Mouse (Mus musculus): Measurements from ENCODE around the gene Srpr. TPM values are rescaled to one million over a fixed set of nuclear protein-coding genes. Genes with fewer than 3 reads are reported as not detected.

Gene Srpr
- polyA plus RNA-seq, 1 experiment: 67.5 TPM

- Histone ChIP-seq H3K4me1 (ENCODE audit: control insufficient read depth, insufficient read depth, low read length) (peaks cover 18% of the 10 kb centered on the region), H3K27ac (ENCODE audit: insufficient read depth, low read depth, low read length) (peak overlapping the region; percentile 19), H3K4me3 (ENCODE audit: insufficient read depth, low read length) (no peak overlapping the region)
- TF ChIP-seq CTCF (IDR thresholded peaks at IDR 0.05; ENCODE audit: low read depth, low read length) (no peak), POLR2A (IDR thresholded peaks at IDR 0.05; ENCODE audit: borderline replicate concordance, low read depth, low read length) (no peak)
Observed at GRCm38 (mm10) chr9:35278451-35278850, 78.5 kb downstream of the Srpr start.

DNA sequence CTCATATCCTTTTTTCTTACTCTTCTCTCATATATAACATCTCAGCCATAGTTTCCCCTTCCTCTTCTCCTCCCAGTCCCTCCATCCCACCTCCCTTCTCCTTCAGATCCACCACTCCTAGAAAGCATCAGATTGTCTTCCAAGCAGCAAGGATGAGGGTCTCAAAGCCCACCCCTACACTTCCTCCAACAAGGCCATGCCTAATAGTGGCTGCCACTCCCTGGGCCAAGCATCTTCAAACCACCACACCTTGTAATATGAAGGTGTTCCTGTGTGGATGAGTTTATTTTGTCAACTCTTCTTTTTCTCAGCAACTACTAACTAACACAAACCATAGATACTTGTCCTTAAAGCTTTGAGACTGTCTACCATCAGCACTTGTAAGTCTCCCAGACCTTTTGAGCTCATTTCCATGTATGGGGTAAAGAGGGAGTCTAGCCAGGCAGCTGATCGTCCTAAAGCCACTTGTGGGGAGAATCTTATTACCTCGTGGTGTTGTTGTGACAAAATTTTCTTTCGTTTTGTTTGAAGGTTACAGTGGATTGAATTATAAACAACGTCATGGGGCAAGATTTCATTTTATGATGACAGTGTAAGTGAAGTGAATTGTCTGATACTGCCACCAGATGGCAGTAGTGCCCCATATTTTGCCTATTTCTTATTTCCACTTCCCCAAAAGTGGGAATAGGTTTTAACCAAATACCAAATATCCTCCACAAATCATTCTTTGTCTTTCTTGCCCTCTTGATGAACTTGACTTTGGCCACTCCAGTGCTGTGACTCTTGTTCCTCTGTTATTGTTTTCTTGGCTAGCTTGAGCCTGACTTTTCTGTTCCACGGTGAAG is 82.3 kb downstream of the Srpr start:
- Histone ChIP-seq H3K4me3 (ENCODE audit: insufficient read depth, low read length) (no peak overlapping the region), H3K27ac (ENCODE audit: insufficient read depth, low read depth, low read length) (no peak overlapping the region), H3K4me1 (ENCODE audit: control insufficient read depth, insufficient read depth, low read length) (peaks cover 16% of the 10 kb centered on the region)
- no peak for TF ChIP-seq CTCF (IDR thresholded peaks at IDR 0.05; ENCODE audit: low read depth, low read length)
- no peak for TF ChIP-seq POLR2A (IDR thresholded peaks at IDR 0.05; ENCODE audit: borderline replicate concordance, low read depth, low read length)

GRCm38 (mm10) chr9:35282851-35283200 is 82.9 kb downstream of the Srpr start:
- TF ChIP-seq POLR2A (IDR thresholded peaks at IDR 0.05; ENCODE audit: borderline replicate concordance, low read depth, low read length) (no peak), CTCF (IDR thresholded peaks at IDR 0.05; ENCODE audit: low read depth, low read length) (no peak)
- Histone ChIP-seq H3K4me3 (ENCODE audit: insufficient read depth, low read length) (no peak overlapping the region), H3K27ac (ENCODE audit: insufficient read depth, low read depth, low read length) (no peak overlapping the region), H3K4me1 (ENCODE audit: control insufficient read depth, insufficient read depth, low read length) (peaks cover 10% of the 10 kb centered on the region)

DNA sequence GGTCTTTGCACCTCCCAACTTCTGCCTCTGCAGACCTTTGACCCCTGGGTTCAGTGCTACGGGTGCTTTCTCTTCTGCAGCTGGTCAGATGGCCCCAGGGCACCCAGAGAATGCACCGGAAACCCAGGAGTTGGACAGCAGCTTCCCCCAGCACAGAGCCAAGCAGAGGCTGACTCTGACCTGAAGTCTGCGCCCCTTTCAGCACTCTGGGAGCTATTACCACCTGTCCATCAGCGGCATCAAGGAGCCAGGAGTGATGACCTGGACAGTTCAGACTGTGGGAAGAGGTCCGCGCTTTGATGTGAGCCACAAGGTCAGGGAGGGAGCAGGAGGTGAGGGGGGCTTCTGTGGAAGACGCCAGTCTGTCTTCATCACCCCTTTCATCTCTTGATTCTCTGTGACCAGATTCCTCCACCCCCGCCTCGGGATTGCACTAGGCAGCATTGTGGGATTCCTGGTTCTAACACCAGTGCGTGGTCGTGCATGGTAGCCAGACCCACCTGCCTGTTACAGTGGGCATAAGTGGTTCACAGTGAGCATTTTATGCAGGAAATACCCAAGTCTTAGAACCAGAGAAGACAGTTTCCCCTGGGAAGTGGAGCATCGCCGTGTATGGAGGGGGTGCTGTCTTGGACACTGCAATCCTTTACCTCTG is 83.6 kb downstream of the Srpr start:
- no peak for TF ChIP-seq CTCF (IDR thresholded peaks at IDR 0.05; ENCODE audit: low read depth, low read length)
- TF ChIP-seq POLR2A (IDR thresholded peaks at IDR 0.05; ENCODE audit: borderline replicate concordance, low read depth, low read length): no peak
- Histone ChIP-seq H3K4me3 (ENCODE audit: insufficient read depth, low read length) (no peak overlapping the region), H3K4me1 (ENCODE audit: control insufficient read depth, insufficient read depth, low read length) (peaks cover 7% of the 10 kb centered on the region), H3K27ac (ENCODE audit: insufficient read depth, low read depth, low read length) (no peak overlapping the region)

GRCm38 (mm10) chr9:35284351-35284750 is 84.4 kb downstream of the Srpr start:
- no peaks in the 10 kb centered on the region for H3K4me1 ChIP-seq (ENCODE audit: control insufficient read depth, insufficient read depth, low read length)
- H3K4me3 ChIP-seq (ENCODE audit: insufficient read depth, low read length): no peak overlapping the region
- no peak overlapping the region for H3K27ac ChIP-seq (ENCODE audit: insufficient read depth, low read depth, low read length)
- no peak for TF ChIP-seq CTCF (IDR thresholded peaks at IDR 0.05; ENCODE audit: low read depth, low read length)
- TF ChIP-seq POLR2A (IDR thresholded peaks at IDR 0.05; ENCODE audit: borderline replicate concordance, low read depth, low read length): no peak

DNA sequence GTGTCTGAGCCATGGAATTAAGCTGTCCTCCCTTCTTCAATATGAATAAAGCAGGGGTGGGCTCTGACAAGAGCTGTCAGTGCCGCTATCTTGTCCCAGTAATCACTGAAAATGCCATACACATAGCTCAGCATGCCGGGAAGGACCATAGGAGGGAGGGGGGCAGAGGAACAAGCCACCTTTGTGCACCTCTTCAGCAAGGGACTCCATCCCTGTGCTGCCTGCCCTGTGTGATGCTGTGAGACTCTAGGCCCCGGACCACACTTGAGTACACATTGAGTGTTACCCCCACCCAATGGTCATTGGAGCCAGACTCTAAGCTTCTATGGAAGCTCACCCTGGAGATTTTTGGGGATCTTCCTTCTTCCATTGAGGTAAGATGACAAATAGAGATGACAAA is 86.4 kb downstream of the Srpr start:
- Histone ChIP-seq H3K4me3 (ENCODE audit: insufficient read depth, low read length) (no peak overlapping the region), H3K27ac (ENCODE audit: insufficient read depth, low read depth, low read length) (no peak overlapping the region), H3K4me1 (ENCODE audit: control insufficient read depth, insufficient read depth, low read length) (no peaks in the 10 kb centered on the region)
- no peak for TF ChIP-seq POLR2A (IDR thresholded peaks at IDR 0.05; ENCODE audit: borderline replicate concordance, low read depth, low read length)
- TF ChIP-seq CTCF (IDR thresholded peaks at IDR 0.05; ENCODE audit: low read depth, low read length): no peak

GRCm38 (mm10) chr9:35289992-35290391 is 90.0 kb downstream of the Srpr start:
- Histone ChIP-seq H3K27ac (ENCODE audit: insufficient read depth, low read depth, low read length) (no peak overlapping the region), H3K4me1 (ENCODE audit: control insufficient read depth, insufficient read depth, low read length) (no peaks in the 10 kb centered on the region), H3K4me3 (ENCODE audit: insufficient read depth, low read length) (no peak overlapping the region)
- TF ChIP-seq CTCF (IDR thresholded peaks at IDR 0.05; ENCODE audit: low read depth, low read length): no peak
- TF ChIP-seq POLR2A (IDR thresholded peaks at IDR 0.05; ENCODE audit: borderline replicate concordance, low read depth, low read length): no peak

DNA sequence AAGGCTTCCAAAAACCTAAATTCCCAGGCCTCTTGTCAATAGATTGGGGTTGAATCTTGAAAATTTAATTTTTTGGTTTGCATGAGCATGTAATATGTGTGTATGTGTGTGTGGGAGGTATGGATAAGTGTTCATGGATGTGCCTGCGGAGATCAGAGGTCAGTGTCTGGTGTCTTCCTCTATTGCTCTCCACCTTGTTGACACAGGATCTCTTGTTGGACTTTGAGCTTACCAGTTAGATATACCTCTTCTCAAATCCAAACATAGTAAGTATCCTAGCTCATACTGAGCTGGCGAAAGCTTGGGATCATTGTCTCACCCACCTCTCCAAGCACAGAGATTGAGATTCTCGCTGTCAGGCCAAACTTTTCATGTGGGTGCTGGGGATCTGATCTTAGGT is 90.4 kb downstream of the Srpr start:
- TF ChIP-seq POLR2A (IDR thresholded peaks at IDR 0.05; ENCODE audit: borderline replicate concordance, low read depth, low read length): no peak
- TF ChIP-seq CTCF (IDR thresholded peaks at IDR 0.05; ENCODE audit: low read depth, low read length): no peak
- H3K4me1 ChIP-seq (ENCODE audit: control insufficient read depth, insufficient read depth, low read length): no peaks in the 10 kb centered on the region
- H3K4me3 ChIP-seq (ENCODE audit: insufficient read depth, low read length): no peak overlapping the region
- H3K27ac ChIP-seq (ENCODE audit: insufficient read depth, low read depth, low read length): no peak overlapping the region

DNA sequence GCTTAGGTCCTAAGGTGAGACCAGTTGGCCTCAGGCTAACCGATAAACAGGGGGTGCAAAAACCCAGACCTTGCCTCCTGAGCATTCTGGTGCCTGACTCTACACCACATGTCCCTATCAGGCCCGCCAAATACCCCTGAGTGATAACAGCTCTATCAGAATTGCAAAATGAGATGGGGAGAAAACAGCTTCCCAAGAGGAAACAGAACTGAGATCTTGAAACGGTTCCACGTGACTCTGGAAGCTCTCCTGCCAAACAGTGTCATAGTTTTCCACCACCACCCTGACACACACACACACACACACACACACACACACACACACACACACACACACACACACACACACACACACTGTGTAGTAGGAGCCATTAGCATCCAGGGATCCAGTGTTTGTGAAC is 90.9 kb downstream of the Srpr start:
- no peak overlapping the region for H3K27ac ChIP-seq (ENCODE audit: insufficient read depth, low read depth, low read length)
- no peaks in the 10 kb centered on the region for H3K4me1 ChIP-seq (ENCODE audit: control insufficient read depth, insufficient read depth, low read length)
- H3K4me3 ChIP-seq (ENCODE audit: insufficient read depth, low read length): no peak overlapping the region
- TF ChIP-seq POLR2A (IDR thresholded peaks at IDR 0.05; ENCODE audit: borderline replicate concordance, low read depth, low read length): no peak
- TF ChIP-seq CTCF (IDR thresholded peaks at IDR 0.05; ENCODE audit: low read depth, low read length): no peak

- H3K4me3 ChIP-seq (ENCODE audit: insufficient read depth, low read length): no peak overlapping the region
- H3K27ac ChIP-seq (ENCODE audit: insufficient read depth, low read depth, low read length): no peak overlapping the region
- no peaks in the 10 kb centered on the region for H3K4me1 ChIP-seq (ENCODE audit: control insufficient read depth, insufficient read depth, low read length)
- TF ChIP-seq POLR2A (IDR thresholded peaks at IDR 0.05; ENCODE audit: borderline replicate concordance, low read depth, low read length): no peak
- TF ChIP-seq CTCF (IDR thresholded peaks at IDR 0.05; ENCODE audit: low read depth, low read length): no peak
Observed at GRCm38 (mm10) chr9:35293465-35293864, 93.5 kb downstream of the Srpr start.

Other genes with a start within 250 kb of the Srpr start
- gene St3gal4, start 80.9 kb upstream of the Srpr start, polyA plus RNA-seq (2012; ENCODE audit: insufficient read depth, insufficient read length, missing spikeins): 36.0 and 37.0 TPM in 2 replicates
- 23.4 and 24.3 TPM in 2 replicates for gene Dcps, start 24.1 kb upstream of the Srpr start, polyA plus RNA-seq (2012; ENCODE audit: insufficient read depth, insufficient read length, missing spikeins)
- 8.5 and 9.5 TPM in 2 replicates for gene Tirap, start 116 bp downstream of the Srpr start, polyA plus RNA-seq (2012; ENCODE audit: insufficient read depth, insufficient read length, missing spikeins)
- 19.1 and 24.6 TPM in 2 replicates for gene Foxred1, start 10.9 kb downstream of the Srpr start, polyA plus RNA-seq (2012; ENCODE audit: insufficient read depth, insufficient read length, missing spikeins)
- 42.1 and 47.2 TPM in 2 replicates for gene Fam118b, start 67.6 kb downstream of the Srpr start, polyA plus RNA-seq (2012; ENCODE audit: insufficient read depth, insufficient read length, missing spikeins)
- gene Rpusd4, start 67.7 kb downstream of the Srpr start, polyA plus RNA-seq (2012; ENCODE audit: insufficient read depth, insufficient read length, missing spikeins): 23.9 and 24.3 TPM in 2 replicates
- gene Cdon, start 221.0 kb downstream of the Srpr start, polyA plus RNA-seq (2012; ENCODE audit: insufficient read depth, insufficient read length, missing spikeins): 0.20 and 0.75 TPM in 2 replicates

All from bone marrow macrophage, adult 2 months (primary cell).